Mouse (Mus musculus): ENCODE results near the gene Smim14.
"Not testable (repeated sequence)": the region's sequence is repeated elsewhere in the genome, so short reads cannot be mapped to it uniquely, and the experiment has no call there.

DNA sequence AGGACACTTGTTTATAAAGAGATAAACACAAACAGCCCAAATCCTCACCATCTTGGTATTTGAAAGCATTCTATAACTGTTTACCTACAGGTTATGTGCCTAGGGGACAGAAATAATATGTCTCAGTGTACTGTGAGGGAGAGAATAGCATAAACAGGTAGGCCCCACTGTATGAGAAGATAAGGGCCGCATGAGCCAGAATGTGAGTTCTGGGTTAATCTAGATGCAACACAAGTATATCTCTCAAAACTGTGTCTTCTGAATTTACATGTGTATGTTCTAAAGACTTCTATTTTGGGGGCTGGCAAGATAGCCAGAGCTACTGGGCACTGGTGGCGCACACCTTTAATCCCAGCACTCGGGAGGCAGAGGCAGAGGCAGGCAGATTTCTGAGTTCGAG, 60.2 kb downstream of the Smim14 start:
- not testable (repeated sequence) for TF ChIP-seq CTCF (IDR thresholded peaks at IDR 0.05; ENCODE audit: low read depth, low read length); POLR2AphosphoS5 (IDR thresholded peaks at IDR 0.05; ENCODE audit: insufficient replicate concordance, low read depth, low read length)
